Mouse (Mus musculus) midbrain, postnatal 0 days (tissue): ENCODE data around the gene Nudt19. TPM values are rescaled to one million over a fixed set of nuclear protein-coding genes. Genes with fewer than 3 reads are reported as not detected.

ENCODE experiments used
- ATAC-seq: fragments of 200-750 bp; cut with Nextera tagmentation; 2 replicates; pipeline ENCODE4 v1.8.0; 2017; ENCODE audit warnings: moderate number of reproducible peaks, mild to moderate bottlenecking, moderate TSS enrichment, moderate library complexity; ENCODE audit not compliant: low FRiP score
- DNase-seq: peaks from one replicate; pipeline ENCODE4 v3.0.0-alpha.2; 2015; ENCODE audit warnings: low spot score
- H3K27ac ChIP-seq: fragments of 300-500 bp; sonication (generic); 2 replicates; pipeline ENCODE4 v1.5.1; 2014; ENCODE audit warnings: low read depth, mild to moderate bottlenecking, low read length, mixed read lengths
- H3K27me3 ChIP-seq: fragments of 300-500 bp; sonication (generic); 2 replicates; pipeline ENCODE4 v1.6.1; 2014; ENCODE audit warnings: low read length, control low read depth, mixed read lengths; ENCODE audit not compliant: insufficient read depth
- H3K36me3 ChIP-seq: fragments of 300-500 bp; sonication (generic); 2 replicates; pipeline ENCODE4 v1.6.1; 2014; ENCODE audit warnings: low read length, control low read depth, mixed read lengths; ENCODE audit not compliant: insufficient read depth
- H3K4me1 ChIP-seq: fragments of 300-500 bp; sonication (generic); 2 replicates; pipeline ENCODE4 v1.6.1; 2014; ENCODE audit warnings: mild to moderate bottlenecking, control low read depth, antibody characterized with exemption, low read length, mixed read lengths; ENCODE audit not compliant: insufficient read depth
- H3K4me2 ChIP-seq: fragments of 300-500 bp; sonication (generic); 2 replicates; pipeline ENCODE4 v1.6.1; 2014; ENCODE audit warnings: low read depth, mild to moderate bottlenecking, low read length, mixed read lengths; ENCODE audit not compliant: poor library complexity, severe bottlenecking
- H3K4me3 ChIP-seq: fragments of 300-500 bp; sonication (generic); 2 replicates; pipeline ENCODE4 v1.5.1; 2014; ENCODE audit warnings: low read depth, mild to moderate bottlenecking, low read length, moderate library complexity
- H3K9ac ChIP-seq: fragments of 300-500 bp; sonication (generic); replicated peaks from 2 replicates; pipeline ENCODE4 v1.6.1; 2014; ENCODE audit warnings: mild to moderate bottlenecking, low read length, moderate library complexity, mixed read lengths; ENCODE audit not compliant: poor library complexity, severe bottlenecking
- H3K9me3 ChIP-seq: fragments of 300-500 bp; sonication (generic); 2 replicates; pipeline ENCODE4 v1.6.1; 2016; ENCODE audit warnings: low read length, control low read depth
- CTCF ChIP-seq: IDR thresholded peaks from 2 replicates; pipeline ENCODE4 v1.5.1; 2016; ENCODE audit warnings: antibody characterized with exemption, mild to moderate bottlenecking
- WGBS: fragments of 180-500 bp; shearing (Covaris S2); extraction: QIAGEN DNeasy Blood & Tissue Kit; methylation state at CpG from one replicate; pipeline ENCODE4 v1.1.7; 2014; 5-methylcytosine and 5-hydroxymethylcytosine counted together
- polyA plus RNA-seq: library from polyadenylated mRNA; unstranded; fragments of >200 nt; fragmentation: Nextera tagmentation; extraction: Ambion mirVana; gene quantifications from 2 replicates; pipeline ENCODE4 v1.2.1, GENCODE M21; 2015
- total RNA-seq: library from RNA; depleted of rRNA; stranded (reverse); fragments of >200 nt; gene quantifications from 2 replicates; pipeline ENCODE4 v1.2.3, GENCODE M21; 2014; rRNA removed

The Nudt19 gene
- total RNA-seq = 49.3 and 57.7 TPM in 2 replicates
- polyA plus RNA-seq = 128 and 141 TPM in 2 replicates

- Histone ChIP-seq H3K4me1 (no peaks in the 10 kb centered on the region), H3K9ac (peak within 1 kb of the TSS; percentile 98), H3K36me3 (no peaks in the 10 kb centered on the region), H3K27me3 (no peaks in the 10 kb centered on the region), H3K4me3 (peak within 1 kb of the TSS; percentile 78), H3K27ac (peak within 1 kb of the TSS; percentile 96), H3K9me3 (no peaks in the 10 kb centered on the region), H3K4me2 (peak within 1 kb of the TSS; percentile 96)
- 57% methylated on average over 4 of the region's 4 CpGs for WGBS
- DNase-seq = no peak
- ATAC-seq = no peak
- no peak for TF ChIP-seq CTCF
Measured at GRCm38 (mm10) chr7:35556205-35556603, at the start of gene Nudt19. Nudt19 (minus strand) TSS chr7:35556304.

- Histone ChIP-seq H3K4me2 (no peak overlapping the region), H3K36me3 (peaks cover 25% of the 10 kb centered on the region), H3K9ac (no peak overlapping the region), H3K9me3 (no peaks in the 10 kb centered on the region), H3K4me3 (no peak overlapping the region), H3K4me1 (no peaks in the 10 kb centered on the region), H3K27me3 (no peaks in the 10 kb centered on the region), H3K27ac (no peak overlapping the region)
- WGBS = 97% methylated on average over 5 of the region's 5 CpGs
- DNase-seq (no peak), ATAC-seq (no peak)
- no peak for TF ChIP-seq CTCF
Measured at GRCm38 (mm10) chr7:35602766-35603165, 46.7 kb upstream of the Nudt19 start.

GRCm38 (mm10) chr7:35601106-35601505 is 45.0 kb upstream of the Nudt19 start:
- H3K4me3 ChIP-seq = no peak overlapping the region
- TF ChIP-seq CTCF = no peak
- H3K4me1 ChIP-seq = no peaks in the 10 kb centered on the region
- ATAC-seq (no peak), DNase-seq (no peak)
- WGBS = 94% methylated on average over 6 of the region's 6 CpGs
- H3K27me3 ChIP-seq = no peaks in the 10 kb centered on the region
- no peaks in the 10 kb centered on the region for H3K9me3 ChIP-seq
- peaks cover 27% of the 10 kb centered on the region for H3K36me3 ChIP-seq
- no peak overlapping the region for H3K9ac ChIP-seq
- no peak overlapping the region for H3K27ac ChIP-seq
- no peak overlapping the region for H3K4me2 ChIP-seq

- H3K36me3 ChIP-seq = peaks cover 32% of the 10 kb centered on the region
- no peak for ATAC-seq
- H3K9me3 ChIP-seq = no peaks in the 10 kb centered on the region
- H3K27ac ChIP-seq = no peak overlapping the region
- no peak overlapping the region for H3K4me2 ChIP-seq
- WGBS = 89% methylated on average over 10 of the region's 10 CpGs
- no peak overlapping the region for H3K4me3 ChIP-seq
- no peak for TF ChIP-seq CTCF
- no peak for DNase-seq
- H3K9ac ChIP-seq = no peak overlapping the region
- no peaks in the 10 kb centered on the region for H3K4me1 ChIP-seq
- H3K27me3 ChIP-seq = no peaks in the 10 kb centered on the region
Measured at GRCm38 (mm10) chr7:35600031-35600430, 43.9 kb upstream of the Nudt19 start.

GRCm38 (mm10) chr7:35599492-35599891 is 43.4 kb upstream of the Nudt19 start:
- H3K4me3 ChIP-seq = no peak overlapping the region
- WGBS = 94% methylated on average over 9 of the region's 9 CpGs
- H3K9me3 ChIP-seq = no peaks in the 10 kb centered on the region
- H3K4me2 ChIP-seq = no peak overlapping the region
- no peak for DNase-seq
- H3K36me3 ChIP-seq = peaks cover 34% of the 10 kb centered on the region
- H3K27me3 ChIP-seq = no peaks in the 10 kb centered on the region
- TF ChIP-seq CTCF = 0 out of 2 replicates have a peak, but pooled peaks have one; percentile 3
- H3K9ac ChIP-seq = no peak overlapping the region
- no peak overlapping the region for H3K27ac ChIP-seq
- H3K4me1 ChIP-seq = no peaks in the 10 kb centered on the region
- no peak for ATAC-seq

GRCm38 (mm10) chr7:35594311-35594710 is 38.2 kb upstream of the Nudt19 start:
- H3K27me3 ChIP-seq = no peaks in the 10 kb centered on the region
- H3K4me2 ChIP-seq = no peak overlapping the region
- 88% methylated on average over 5 of the region's 5 CpGs for WGBS
- no peak overlapping the region for H3K4me3 ChIP-seq
- no peaks in the 10 kb centered on the region for H3K9me3 ChIP-seq
- TF ChIP-seq CTCF = no peak
- DNase-seq (no peak), ATAC-seq (no peak)
- no peak overlapping the region for H3K27ac ChIP-seq
- no peak overlapping the region for H3K9ac ChIP-seq
- no peaks in the 10 kb centered on the region for H3K4me1 ChIP-seq
- peaks cover 34% of the 10 kb centered on the region for H3K36me3 ChIP-seq
